Comparison of ENCODE assay signal across 10 mouse cellular contexts in genomic region chr17:75615335-75615734, GRCm38 (mm10).
A peak's percentile ranks its signal among the peaks of the same experiment; 100 is the strongest.
DNase-seq lines count a peak whose midpoint lies in the region; ATAC-seq and TF ChIP-seq lines count a peak whose summit lies in the region.
"Had no signal": no experiment of that assay in that cellular context is flagged by ENCODE, and none has a peak within 500 bp of the region (broad histone marks: within the 10 kb centered on the region; RNA-seq: fewer than 3 reads in every experiment).

No protein-coding gene starts in this region.

- intact Hi-C loops in heart, postnatal 10 days (cut with DNase I) = loop anchor here (10.0 kb wide), 1 partner anchor 211 kb away; no protein-coding TSS in a partner anchor

- H3K9me3 ChIP-seq in limb, embryonic 14.5 days (ENCODE audit: control insufficient read depth, low read length) = no peaks in the 10 kb centered on the region
- no peaks in the 10 kb centered on the region for H3K9me3 ChIP-seq in forebrain, embryonic 16.5 days (ENCODE audit: control insufficient read depth, low read length)
- H3K9me3 ChIP-seq: embryonic facial prominence, embryonic 12.5 days; neural tube, embryonic 13.5 days had no signal

- no peak overlapping the region for H3K27ac ChIP-seq in limb, embryonic 14.5 days (replicated peaks; ENCODE audit: low read depth, low read length)
- no peak overlapping the region for H3K27ac ChIP-seq in forebrain, embryonic 16.5 days (ENCODE audit: low read length)
- H3K27ac ChIP-seq: embryonic facial prominence, embryonic 12.5 days; neural tube, embryonic 13.5 days had no signal

- no peak overlapping the region for H3K9ac ChIP-seq in limb, embryonic 14.5 days (ENCODE audit: low read depth, low read length, severe bottlenecking)
- H3K9ac ChIP-seq in forebrain, embryonic 16.5 days (replicated peaks; ENCODE audit: low read depth, low read length) = no peak overlapping the region
- H3K9ac ChIP-seq: embryonic facial prominence, embryonic 12.5 days; neural tube, embryonic 13.5 days had no signal

- WGBS in limb, embryonic 14.5 days = 81% methylated on average over 2 of the region's 2 CpGs
- WGBS in forebrain, embryonic 16.5 days = 82% methylated on average over 2 of the region's 2 CpGs

- no peak overlapping the region for H3K4me3 ChIP-seq in limb, embryonic 14.5 days (replicated peaks; ENCODE audit: low read length)
- no peak overlapping the region for H3K4me3 ChIP-seq in forebrain, embryonic 16.5 days (replicated peaks; ENCODE audit: low read length)
- H3K4me3 ChIP-seq: embryonic facial prominence, embryonic 12.5 days; neural tube, embryonic 13.5 days had no signal

- no peaks in the 10 kb centered on the region for H3K27me3 ChIP-seq in limb, embryonic 14.5 days (ENCODE audit: control insufficient read depth, insufficient read depth, low read length)
- H3K27me3 ChIP-seq in forebrain, embryonic 16.5 days (replicated peaks; ENCODE audit: control insufficient read depth, insufficient read depth, low read length) = no peaks in the 10 kb centered on the region
- H3K27me3 ChIP-seq: embryonic facial prominence, embryonic 12.5 days; neural tube, embryonic 13.5 days had no signal

- no peak for ATAC-seq in limb, embryonic 14.5 days (ENCODE audit: low FRiP score, low read depth)
- no peak for ATAC-seq in forebrain, embryonic 16.5 days

- no peaks in the 10 kb centered on the region for H3K4me1 ChIP-seq in limb, embryonic 14.5 days (ENCODE audit: control insufficient read depth, insufficient read depth, low read length)
- H3K4me1 ChIP-seq in forebrain, embryonic 16.5 days (replicated peaks; ENCODE audit: control insufficient read depth, insufficient read depth, low read length) = no peaks in the 10 kb centered on the region
- H3K4me1 ChIP-seq: embryonic facial prominence, embryonic 12.5 days; neural tube, embryonic 13.5 days had no signal

- no peak for TF ChIP-seq POLR2A in limb, embryonic 14.5 days (IDR thresholded peaks at IDR 0.05; ENCODE audit: borderline replicate concordance, extremely low read depth, insufficient read depth, insufficient read length)

- no peaks in the 10 kb centered on the region for H3K36me3 ChIP-seq in limb, embryonic 14.5 days (ENCODE audit: control insufficient read depth, insufficient read depth, low read length)
- H3K36me3 ChIP-seq in forebrain, embryonic 16.5 days (ENCODE audit: control insufficient read depth, insufficient read depth) = no peaks in the 10 kb centered on the region
- H3K36me3 ChIP-seq: embryonic facial prominence, embryonic 12.5 days; neural tube, embryonic 13.5 days had no signal

- peak; percentile 4 to 24 for DNase-seq in heart, postnatal 10 days
- DNase-seq in heart, adult 11 months = no peak
- DNase-seq in urinary bladder, postnatal 14 days (ENCODE audit: low spot score) = peak; percentile 34
- DNase-seq in urinary bladder, postnatal 10 days (ENCODE audit: low spot score) = no peak
- DNase-seq in embryo, embryonic 10.5 days (ENCODE audit: low spot score) = peak; percentile 54
- peak; percentile 26 for DNase-seq in limb, embryonic 14.5 days (ENCODE audit: low spot score)
- peak; percentile 7 to 10 for DNase-seq in thymus, postnatal 36 days

- no peak overlapping the region for H3K4me2 ChIP-seq in limb, embryonic 14.5 days (replicated peaks; ENCODE audit: low read depth, low read length, severe bottlenecking)
- H3K4me2 ChIP-seq in forebrain, embryonic 16.5 days (ENCODE audit: low read length) = no peak overlapping the region
- H3K4me2 ChIP-seq: embryonic facial prominence, embryonic 12.5 days; neural tube, embryonic 13.5 days had no signal

Comparison
In these comparisons a context has a peak if more than half of its experiments do, and no peak if none do; other contexts are left out.
1. DNase-seq: peak in heart, postnatal 10 days (2 of 2), urinary bladder, postnatal 14 days (single experiment), embryo, embryonic 10.5 days (single experiment), limb, embryonic 14.5 days (single experiment) and thymus, postnatal 36 days (2 of 2); none in heart, adult 11 months (single experiment) and urinary bladder, postnatal 10 days (single experiment).